Mouse (Mus musculus): ENCODE results near the gene Gm11084.
"Not testable (repeated sequence)": the region's sequence is repeated elsewhere in the genome, so short reads cannot be mapped to it uniquely, and the experiment has no call there.

Gene Gm11084

DNA sequence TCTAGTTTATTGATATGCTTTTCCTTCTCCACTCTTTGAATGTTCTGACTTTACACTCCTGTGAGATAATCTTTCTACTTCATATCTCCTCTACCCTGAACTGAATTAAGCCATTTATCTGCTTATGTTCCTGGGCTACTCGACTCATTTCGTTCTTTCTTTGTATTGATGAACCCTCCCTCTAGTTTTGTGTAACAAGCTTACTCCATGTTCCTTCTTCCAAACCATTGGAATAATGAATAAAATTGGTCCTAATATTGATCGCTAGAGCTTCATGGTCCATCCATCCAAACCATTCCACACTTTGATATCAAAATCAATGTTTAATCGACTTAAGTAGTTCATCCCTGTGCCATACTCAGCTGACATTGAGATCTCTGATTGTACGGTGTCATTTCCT, at the start of gene Gm11084:
TSS of gene Gm11084 (minus strand) at position 101 of the 400 bp plus-strand sequence.
- DNase-seq: no peak

- DNase-seq: no peak
Observed at GRCm38 (mm10) chr2:73031061-73032055, 44.8 kb upstream of the Gm11084 start.

DNA sequence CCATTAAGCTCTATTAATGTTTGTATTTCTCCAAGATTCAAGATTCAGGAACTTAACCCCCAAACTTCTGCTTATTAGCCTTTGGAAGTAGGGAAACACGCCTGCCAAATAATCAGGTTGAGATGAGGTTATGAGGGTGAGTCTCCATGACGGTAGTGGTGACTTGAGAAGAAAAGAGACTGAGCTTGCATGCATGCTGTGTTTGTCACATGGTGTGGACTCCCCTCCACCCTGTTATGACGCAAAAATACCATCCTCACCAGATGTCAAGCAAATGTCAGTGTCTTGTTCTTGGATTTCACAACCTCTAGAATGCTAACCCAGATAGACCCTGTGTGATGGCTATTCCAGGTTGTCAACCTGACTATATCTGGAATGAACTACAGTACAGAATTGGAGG, 43.3 kb upstream of the Gm11084 start:
- DNase-seq: no peak

DNA sequence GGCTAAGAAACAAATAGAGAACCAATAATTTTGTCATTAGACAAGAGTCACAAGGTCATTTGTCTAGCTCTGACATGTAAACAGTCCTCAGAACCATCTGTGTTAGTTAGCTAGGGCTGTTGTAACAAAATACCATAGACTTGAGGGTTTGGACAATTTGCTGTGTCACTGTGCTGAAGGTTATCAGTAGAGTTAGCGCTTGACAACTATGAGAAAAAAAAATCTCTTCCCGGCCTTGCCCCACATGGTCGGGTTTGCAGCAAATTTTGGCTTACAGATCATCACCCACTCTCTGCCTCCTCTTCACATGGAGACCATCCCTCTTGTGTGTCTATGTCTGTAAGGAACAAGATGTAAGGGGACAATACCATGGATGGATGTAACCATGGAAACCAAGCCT, 41.5 kb upstream of the Gm11084 start:
- no peak for DNase-seq

- no peak for DNase-seq
Observed at GRCm38 (mm10) chr2:73027126-73027525, 40.6 kb upstream of the Gm11084 start.

GRCm38 (mm10) chr2:73023803-73024202, 37.3 kb upstream of the Gm11084 start:
- peak; percentile 69 to 77 for DNase-seq

DNA sequence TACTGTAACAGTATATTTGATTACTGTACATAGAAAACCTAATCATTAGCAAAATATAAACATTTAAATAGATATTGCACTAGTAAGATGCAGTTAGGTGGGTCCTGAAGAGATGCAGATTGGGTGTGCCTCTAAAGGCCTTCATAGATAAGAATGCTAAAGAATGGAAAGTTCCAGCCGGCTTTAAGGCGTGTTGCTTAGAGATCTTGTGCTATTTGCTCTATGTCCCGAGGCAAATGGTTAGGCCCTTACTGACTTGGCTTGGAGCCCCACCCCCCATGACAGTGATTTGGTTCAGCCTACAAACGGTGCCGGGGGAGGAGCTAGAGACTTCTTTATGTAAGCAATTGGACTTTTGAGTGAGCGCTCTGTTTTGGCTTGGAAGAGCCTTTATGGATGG, 34.5 kb upstream of the Gm11084 start:
- DNase-seq: no peak

- DNase-seq: peak; percentile 65 to 71
Observed at GRCm38 (mm10) chr2:73019371-73020146, 33.0 kb upstream of the Gm11084 start.

- DNase-seq: not testable (repeated sequence)
Observed at GRCm38 (mm10) chr2:73014063-73014462, 27.5 kb upstream of the Gm11084 start.

DNA sequence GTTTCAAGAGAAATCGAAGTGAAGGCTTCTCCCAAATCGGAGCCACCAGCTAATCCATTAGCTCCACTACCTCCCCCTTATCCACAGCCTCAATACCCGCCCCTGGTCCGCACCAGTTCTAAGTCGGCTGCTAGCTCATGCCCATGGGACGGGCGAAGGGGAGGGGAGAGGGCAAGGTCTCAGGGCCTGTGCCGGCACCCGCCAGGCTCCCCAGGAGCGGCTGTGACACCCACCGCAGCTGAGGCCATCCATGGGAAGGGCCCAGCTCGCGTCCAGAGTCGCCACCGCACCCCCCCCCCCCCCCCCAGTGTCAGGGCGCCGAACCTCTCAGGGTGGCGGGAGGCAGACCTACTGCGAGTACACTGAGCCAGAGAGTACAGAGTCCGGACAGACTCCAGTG, 26.1 kb upstream of the Gm11084 start:
- DNase-seq: no peak

GRCm38 (mm10) chr2:73007472-73007871, 21.0 kb upstream of the Gm11084 start:
- DNase-seq: no peak

- no peak for DNase-seq
Observed at GRCm38 (mm10) chr2:73005611-73006515, 19.3 kb upstream of the Gm11084 start.

DNA sequence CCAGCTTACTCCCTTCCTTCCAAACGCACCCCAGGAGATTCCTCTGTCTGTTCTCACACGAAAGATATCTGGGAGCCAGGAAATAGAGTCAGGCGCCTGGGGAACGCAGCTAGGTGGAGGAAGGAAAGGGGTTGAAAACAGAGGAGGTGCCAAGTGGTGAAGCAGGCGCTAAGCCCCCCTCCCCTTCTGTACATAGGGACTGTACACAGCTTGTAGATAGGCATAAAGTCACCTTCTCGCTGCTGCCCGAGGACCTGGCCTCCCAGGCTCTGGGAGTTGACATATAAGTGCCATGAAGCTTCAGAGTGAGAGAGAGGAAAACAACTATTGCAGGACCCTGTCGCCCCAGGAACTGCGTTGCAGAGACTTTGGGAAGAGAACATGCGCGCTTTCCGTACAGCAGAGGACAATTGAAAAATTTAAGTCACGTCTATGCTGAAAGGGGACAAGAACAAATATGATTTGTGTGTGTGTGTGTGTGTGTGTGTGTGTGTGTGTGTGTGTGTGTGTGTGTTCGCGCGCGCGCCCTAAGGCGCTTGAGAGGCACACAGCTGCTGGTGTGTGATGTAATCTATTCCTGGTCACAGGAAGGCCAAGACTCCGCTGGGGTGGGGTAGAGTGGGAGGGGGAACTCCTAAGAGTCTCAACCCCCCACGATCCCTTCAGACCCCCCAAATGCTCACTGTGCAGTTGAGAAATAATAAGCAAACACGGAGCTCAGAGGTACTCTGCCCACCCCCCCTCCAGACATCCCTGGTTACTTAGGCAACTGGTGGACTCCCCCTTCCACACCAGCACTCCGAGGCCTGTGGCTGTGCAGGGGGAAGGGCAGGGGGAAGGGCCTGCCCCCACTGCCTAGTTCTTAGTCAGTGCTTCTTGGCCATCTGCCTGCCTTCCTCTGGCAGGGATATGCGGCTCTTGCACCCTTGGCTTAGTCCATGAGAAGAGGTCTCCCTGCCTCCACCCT, 17.5 kb upstream of the Gm11084 start:
- peak; percentile 85 to 87 for DNase-seq

GRCm38 (mm10) chr2:73003049-73003448, 16.5 kb upstream of the Gm11084 start:
- DNase-seq: peak; percentile 65 to 71

DNA sequence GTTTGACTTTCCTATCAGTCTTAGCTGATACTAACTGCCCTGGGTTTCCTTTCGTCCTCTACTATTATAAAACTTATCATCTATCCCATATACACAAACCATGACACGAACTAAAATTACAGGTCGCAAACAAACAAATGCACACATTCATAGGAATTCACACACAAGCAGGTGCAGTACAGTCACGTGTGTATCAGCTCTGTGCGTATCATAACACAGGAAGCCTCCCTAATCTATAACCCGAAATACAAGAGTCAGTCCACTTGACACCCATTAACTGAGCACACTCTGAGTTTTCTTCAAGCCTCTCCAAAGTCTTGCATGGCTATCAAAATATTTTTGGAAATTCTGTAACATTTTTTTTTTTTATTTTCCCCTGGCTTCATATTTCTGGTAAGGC, 15.9 kb upstream of the Gm11084 start:
- no peak for DNase-seq

DNA sequence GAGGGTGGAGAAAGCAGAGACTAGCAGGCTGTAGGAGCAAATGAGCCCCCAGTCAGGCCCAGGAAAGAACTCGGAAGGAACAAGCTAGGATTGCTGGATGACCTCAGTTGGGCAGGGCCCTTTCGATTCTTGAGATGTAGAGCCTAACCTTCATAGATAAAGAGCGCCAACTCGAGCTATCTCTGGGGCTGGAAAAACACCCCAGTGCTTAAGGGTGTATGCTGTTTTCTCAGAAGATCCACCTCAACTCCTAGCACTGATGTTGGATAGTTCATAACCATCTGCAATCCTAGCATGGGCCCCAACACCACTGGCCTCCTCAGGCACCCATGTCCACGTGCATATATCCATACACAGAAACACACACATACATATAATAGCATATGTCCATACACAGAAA, 15.5 kb upstream of the Gm11084 start:
- no peak for DNase-seq

- DNase-seq: no peak
Observed at GRCm38 (mm10) chr2:73000194-73000593, 13.7 kb upstream of the Gm11084 start.

DNA sequence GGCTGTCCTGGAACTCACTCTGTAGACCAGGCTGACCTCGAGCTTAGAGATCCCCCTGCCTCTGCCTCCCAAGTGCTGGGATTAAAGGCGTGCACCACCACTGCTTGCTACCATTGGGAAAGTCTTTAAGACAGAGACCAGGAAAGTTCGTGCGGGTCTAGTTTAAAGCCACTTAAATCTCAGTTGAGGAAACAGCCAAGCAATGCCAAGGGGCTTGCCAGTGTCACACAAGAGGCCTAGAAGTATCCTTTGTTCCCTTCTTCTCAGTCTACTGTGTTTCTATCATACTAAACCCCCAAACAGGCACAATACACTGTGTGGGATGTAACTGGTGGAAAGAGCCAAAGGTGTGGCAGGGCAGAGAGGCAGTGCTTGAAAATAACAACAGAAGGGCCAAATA, 11.1 kb upstream of the Gm11084 start:
- no peak for DNase-seq

GRCm38 (mm10) chr2:72996808-72997378, 10.4 kb upstream of the Gm11084 start:
- DNase-seq: peak; percentile 84 to 87

- DNase-seq: peak; percentile 50 to 61
Observed at GRCm38 (mm10) chr2:72995346-72996097, 9.0 kb upstream of the Gm11084 start.

Measured in lung, adult 18-20 months (tissue).